Mouse (Mus musculus): ENCODE data around the gene Apobr.

The Apobr gene

GRCm38 (mm10) chr7:126598919-126599318 is 14.2 kb downstream of the Apobr start:
- DNase-seq (ENCODE audit: low read depth, low spot score): no peak

DNA sequence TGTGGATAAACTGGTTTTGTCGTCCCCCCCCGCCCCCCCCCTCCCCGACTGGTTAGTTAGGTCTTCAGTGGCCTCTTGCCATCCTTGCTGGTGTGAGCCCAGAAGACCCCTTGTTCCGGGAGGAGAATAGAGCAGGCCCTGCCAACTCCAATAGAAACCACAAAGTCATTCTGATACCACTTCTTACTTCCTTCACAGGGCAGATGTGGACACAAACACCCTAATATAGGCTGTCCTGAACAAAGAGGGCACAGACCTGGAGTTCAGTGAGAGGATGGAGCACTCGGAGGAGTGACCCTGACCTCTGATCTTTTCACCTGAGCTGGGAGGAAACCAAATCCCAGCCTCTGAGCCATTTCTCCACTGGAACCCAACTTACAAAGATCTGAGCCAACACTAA is 17.2 kb downstream of the Apobr start:
- peak; percentile 13 for DNase-seq (ENCODE audit: low read depth, low spot score)

GRCm38 (mm10) chr7:126602650-126603049 is 17.9 kb downstream of the Apobr start:
- DNase-seq (ENCODE audit: low read depth, low spot score): no peak

- DNase-seq (ENCODE audit: low read depth, low spot score): no peak
These were observed 21.9 kb downstream of the Apobr start for GRCm38 (mm10) chr7:126606611-126607010.

DNA sequence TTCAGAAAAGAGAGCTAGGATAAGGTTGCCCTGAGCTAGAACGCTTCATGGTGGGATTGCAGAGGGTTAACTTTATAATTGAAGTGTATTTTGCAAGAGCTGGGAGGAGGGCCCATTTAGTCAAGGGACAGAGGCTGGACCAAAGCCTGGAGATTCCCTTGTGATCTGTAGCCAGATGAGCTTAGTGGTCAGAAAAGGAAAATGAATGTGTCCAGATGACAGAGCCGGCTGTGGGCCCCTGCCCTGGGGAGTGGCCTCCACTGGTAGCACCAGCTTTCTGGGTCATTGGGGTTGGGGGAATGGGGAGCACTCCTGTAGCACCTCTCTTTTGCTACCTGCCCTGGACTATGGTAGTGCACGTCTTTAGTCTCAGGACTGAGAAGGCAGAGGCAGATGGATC is 22.3 kb downstream of the Apobr start:
- no peak for DNase-seq (ENCODE audit: low read depth, low spot score)

GRCm38 (mm10) chr7:126607796-126608195 is 23.1 kb downstream of the Apobr start:
- no peak for DNase-seq (ENCODE audit: low read depth, low spot score)

DNA sequence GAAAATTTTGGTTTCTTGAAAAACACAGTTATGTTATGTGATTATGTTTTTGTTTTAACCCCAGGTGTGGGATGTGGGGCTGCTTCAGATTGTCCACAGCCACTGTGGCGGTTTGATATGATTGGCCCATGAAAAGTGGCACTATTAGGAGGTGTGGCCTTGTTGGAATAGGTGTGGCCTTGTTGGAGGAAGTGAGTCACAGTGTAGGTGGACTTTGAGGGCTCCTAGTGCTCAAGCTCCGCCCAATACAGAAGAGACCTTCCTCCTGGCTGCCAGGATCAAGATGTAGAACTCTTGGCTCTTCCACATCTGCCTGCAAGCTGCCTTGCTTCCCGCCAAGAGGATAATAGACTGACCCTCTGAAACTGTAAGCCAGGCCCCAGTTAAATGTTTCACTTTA is 28.0 kb downstream of the Apobr start:
- peak; percentile 25 for DNase-seq (ENCODE audit: low read depth, low spot score)

DNA sequence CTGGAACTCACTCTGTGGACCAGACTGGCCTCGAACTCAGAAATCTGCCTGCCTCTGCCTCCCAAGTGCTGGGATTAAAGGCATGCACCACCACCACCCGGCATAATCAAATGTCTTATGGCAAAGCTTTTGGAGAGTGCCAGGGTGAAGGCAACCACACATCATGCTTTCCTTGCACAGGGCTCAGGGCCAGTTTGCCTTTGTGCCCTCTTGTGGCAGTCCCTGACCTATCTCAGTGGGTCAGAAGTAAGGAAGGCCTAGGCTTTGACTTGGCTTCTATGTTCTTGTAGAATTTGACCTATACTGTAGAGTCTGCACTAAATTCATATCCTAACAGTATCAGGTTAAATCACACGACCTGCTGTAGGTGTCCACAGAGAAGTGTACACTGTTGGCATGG is 32.0 kb downstream of the Apobr start:
- DNase-seq (ENCODE audit: low read depth, low spot score): peak; percentile 7

DNA sequence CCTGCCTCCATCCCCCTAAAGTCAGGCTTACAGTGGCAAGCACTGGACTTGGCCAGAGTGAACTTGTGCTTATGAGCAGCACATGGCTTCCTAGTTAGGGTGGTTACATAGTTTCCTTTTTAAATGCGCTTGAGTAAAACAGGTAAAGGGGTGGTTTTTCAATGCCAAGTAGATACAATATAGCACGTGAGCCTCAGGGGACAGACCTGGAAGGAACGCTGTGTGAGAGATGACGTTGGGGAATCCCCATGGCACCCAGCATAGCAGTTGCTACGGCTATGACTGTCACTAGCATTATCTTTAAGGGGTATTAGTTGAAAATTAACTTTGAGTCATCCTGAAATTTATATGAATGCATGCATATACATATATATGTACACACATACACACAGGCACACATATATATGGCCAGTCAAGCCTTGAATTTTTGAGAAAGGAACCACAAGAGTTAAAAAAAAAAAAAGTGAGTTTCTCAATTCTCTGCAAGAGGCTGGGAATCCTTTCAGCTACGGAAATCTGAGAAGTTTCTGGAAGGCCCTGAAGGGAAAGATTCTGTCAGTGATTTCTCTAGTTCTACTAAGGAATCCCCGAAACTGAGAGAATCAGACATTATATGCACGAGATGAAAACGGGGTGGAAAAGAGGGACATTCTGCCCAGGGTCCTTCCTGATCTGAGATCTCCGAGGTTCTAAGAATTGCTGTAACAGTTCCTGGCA is 35.0 kb downstream of the Apobr start:
- DNase-seq (ENCODE audit: low read depth, low spot score): peak; percentile 28

DNA sequence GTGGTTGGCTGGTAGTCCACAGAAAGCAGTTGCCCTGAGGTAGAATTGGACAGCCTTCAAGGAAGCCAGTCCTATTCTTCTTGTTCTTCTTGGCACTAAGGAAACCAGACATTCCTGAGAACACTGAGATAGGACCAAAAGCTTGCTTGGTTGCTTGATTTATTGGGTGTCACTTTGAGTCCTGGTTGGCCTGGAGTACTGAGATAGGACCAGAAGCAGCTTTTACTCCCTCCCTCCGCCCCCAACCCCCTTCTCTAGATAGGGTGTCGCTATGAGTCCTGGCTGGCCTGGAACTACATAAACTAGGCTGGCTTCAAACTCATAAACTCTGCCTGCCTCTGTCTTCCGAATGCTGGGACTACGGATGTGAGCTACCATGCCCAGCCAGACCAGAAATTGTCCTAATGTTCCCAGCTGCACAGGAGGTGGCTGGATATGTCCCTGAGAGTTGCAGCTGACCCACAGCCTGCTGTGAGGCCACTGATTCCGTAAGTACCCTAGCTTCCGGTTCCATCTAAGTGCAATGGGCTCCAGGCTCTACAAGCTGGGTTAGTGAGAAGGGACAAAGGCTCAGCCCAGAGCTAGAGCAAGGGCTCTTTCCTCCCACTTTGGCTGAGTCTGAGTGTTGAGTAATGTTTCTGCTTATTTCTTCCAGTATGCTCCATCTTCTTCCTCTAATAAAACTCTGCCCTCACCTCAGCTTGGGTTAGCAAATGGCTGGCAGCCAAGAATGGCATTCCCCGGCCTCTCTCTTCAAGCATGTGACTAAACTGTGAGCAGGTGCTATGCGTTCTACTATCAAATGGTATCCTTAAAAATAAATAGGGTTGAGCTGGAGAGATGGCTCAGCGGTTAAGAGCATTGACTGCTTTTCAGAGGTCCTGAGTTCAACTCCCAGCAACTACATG is 37.0 kb downstream of the Apobr start:
- no peak for DNase-seq (ENCODE audit: low read depth, low spot score)

DNA sequence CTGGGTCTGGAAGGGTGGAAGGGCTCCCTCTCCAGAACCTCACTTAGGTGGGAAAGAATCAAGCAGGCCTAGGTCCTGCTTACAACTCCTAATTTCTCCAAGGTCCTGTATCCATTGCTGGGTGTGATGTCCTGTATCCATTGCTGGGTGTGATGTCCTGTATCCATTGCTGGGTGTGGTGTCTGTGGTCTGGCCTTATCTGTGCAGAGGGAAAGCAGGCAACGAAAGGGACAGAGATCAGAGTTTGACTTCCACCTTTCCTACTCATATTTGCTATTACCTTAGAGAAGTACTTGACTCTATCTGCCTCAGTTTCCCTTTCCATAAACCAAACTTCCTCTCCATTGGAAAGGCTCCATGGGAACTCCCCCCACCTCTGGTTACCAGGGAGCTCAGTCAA is 38.6 kb downstream of the Apobr start:
- DNase-seq (ENCODE audit: low read depth, low spot score): no peak

DNA sequence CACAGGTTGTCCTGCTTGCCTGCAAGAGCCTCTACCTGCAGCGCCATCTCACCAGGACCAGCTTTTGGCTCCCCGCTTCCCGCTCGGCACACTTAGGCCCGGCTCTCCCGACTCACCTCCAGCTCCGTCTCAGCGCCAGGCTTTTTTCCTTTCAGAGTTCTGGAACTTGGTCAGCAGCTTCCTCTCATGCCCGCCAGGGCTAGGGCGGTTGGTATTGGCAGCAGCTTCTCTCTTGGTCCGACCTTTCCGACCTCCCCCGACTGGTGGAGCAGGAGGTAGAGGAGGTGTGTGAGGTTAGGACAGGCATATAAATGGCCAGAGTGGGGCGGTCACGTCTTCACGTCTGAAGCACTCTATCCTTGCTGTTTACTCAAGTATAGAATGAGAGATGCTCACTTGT is 40.0 kb downstream of the Apobr start:
- DNase-seq (ENCODE audit: low read depth, low spot score): no peak

DNA sequence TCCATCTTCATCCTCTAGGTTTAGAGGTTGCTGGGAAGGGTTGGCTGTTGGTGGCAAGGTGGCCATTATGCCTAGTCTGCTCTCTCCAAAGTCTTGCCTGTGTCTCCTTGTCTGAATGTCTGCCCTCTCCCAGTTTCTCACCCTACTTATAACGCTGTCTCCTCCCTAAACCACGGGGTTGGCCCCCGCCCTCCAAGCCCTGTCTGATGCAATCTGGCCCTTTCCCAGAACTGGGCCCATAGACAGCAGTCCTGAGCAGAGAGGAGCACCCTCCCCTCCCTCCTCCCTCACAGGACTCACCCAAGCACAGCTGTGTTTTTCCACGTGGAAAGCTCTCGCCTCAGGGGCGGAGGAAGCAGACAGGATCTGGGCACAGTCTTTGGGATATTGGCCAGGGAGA is 40.6 kb downstream of the Apobr start:
- DNase-seq (ENCODE audit: low read depth, low spot score): no peak

GRCm38 (mm10) chr7:126625807-126626600 is 41.3 kb downstream of the Apobr start:
- DNase-seq (ENCODE audit: low read depth, low spot score): no peak

GRCm38 (mm10) chr7:126628111-126628510 is 43.4 kb downstream of the Apobr start:
- DNase-seq (ENCODE audit: low read depth, low spot score): no peak

GRCm38 (mm10) chr7:126629915-126630314 is 45.2 kb downstream of the Apobr start:
- DNase-seq (ENCODE audit: low read depth, low spot score): no peak

- no peak for DNase-seq (ENCODE audit: low read depth, low spot score)
These were observed 46.2 kb downstream of the Apobr start, which contains the start of gene Nupr1 for GRCm38 (mm10) chr7:126630824-126631518. TSS of gene Nupr1 (minus strand) at chr7:126630861.

- no peak for DNase-seq (ENCODE audit: low read depth, low spot score)
These were observed 47.7 kb downstream of the Apobr start for GRCm38 (mm10) chr7:126632478-126632877.

DNA sequence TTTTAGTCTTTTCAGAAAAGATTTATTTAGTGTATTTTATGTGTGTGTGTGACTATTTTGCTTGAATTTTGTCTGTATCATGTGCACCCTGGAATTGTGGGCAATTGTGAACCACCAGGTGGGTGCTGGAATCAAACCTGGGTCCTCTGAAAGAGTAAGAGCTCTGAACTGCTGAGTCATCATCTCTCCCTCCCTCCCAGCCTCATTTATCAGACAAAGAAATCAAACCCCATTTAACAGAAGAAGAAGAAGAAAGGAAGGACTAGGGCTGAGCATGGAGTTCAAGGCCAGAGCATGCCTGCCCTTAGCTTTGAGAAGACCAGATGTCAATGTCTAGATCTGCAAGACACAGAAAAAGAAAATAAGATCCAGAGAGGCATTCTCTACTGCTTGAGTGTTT is 50.6 kb downstream of the Apobr start:
- DNase-seq (ENCODE audit: low read depth, low spot score): no peak

- peak; percentile 63 for DNase-seq (ENCODE audit: low read depth, low spot score)
These were observed 52.2 kb downstream of the Apobr start for GRCm38 (mm10) chr7:126636733-126637520.

Measured in A20 (cell line).